Mouse (Mus musculus) embryonic fibroblast, embryonic 13.5 days (primary cell): ENCODE data around the gene Il13ra1. TPM values are rescaled to one million over a fixed set of nuclear protein-coding genes. Genes with fewer than 3 reads are reported as not detected.

Experiments used
- H3K27ac ChIP-seq: 2 replicates; pipeline ENCODE4 v1.5.1; 2012; ENCODE audit warnings: low read length, control low read depth, inconsistent platforms; ENCODE audit not compliant: insufficient read depth
- H3K4me1 ChIP-seq: 2 replicates; pipeline ENCODE4 v1.6.1; 2011; ENCODE audit warnings: low read length; ENCODE audit not compliant: control insufficient read depth, insufficient read depth
- H3K4me3 ChIP-seq: 2 replicates; pipeline ENCODE4 v1.5.1; 2011; ENCODE audit warnings: mild to moderate bottlenecking, control low read depth, low read length; ENCODE audit not compliant: insufficient read depth
- CTCF ChIP-seq: IDR thresholded peaks from 2 replicates; pipeline ENCODE4 v1.5.1; 2011; ENCODE audit warnings: mild to moderate bottlenecking, control low read depth, low read length, moderate library complexity, borderline replicate concordance; ENCODE audit not compliant: insufficient read depth
- POLR2A ChIP-seq: IDR thresholded peaks from 2 replicates; pipeline ENCODE4 v1.6.1; 2011; ENCODE audit warnings: low read depth, mild to moderate bottlenecking, control low read depth, low read length, moderate library complexity
- polyA plus RNA-seq: library from polyadenylated mRNA; stranded (reverse); fragments of >200 nt; gene quantifications from 2 replicates; pipeline ENCODE4 v1.2.4, GENCODE M21; 2011; ENCODE audit warnings: low read depth; ENCODE audit not compliant: missing spikeins, insufficient read length

Il13ra1 gene
- polyA plus RNA-seq, 1 experiment: 58.1 TPM

GRCm38 (mm10) chrX:36129037-36129770 is 17.3 kb downstream of the Il13ra1 start:
- Histone ChIP-seq H3K27ac (peak overlapping the region; percentile 31; the same call in 1 of the 2 replicates), H3K4me3 (no peak overlapping the region), H3K4me1 (no peaks in the 10 kb centered on the region)
- TF ChIP-seq POLR2A: no peak
- TF ChIP-seq CTCF: no peak

GRCm38 (mm10) chrX:36129771-36130108 is 17.8 kb downstream of the Il13ra1 start:
- Histone ChIP-seq H3K4me3 (no peak overlapping the region), H3K4me1 (no peaks in the 10 kb centered on the region), H3K27ac (no peak overlapping the region)
- no peak for TF ChIP-seq POLR2A
- no peak for TF ChIP-seq CTCF

- TF ChIP-seq POLR2A (no peak), CTCF (no peak)
- Histone ChIP-seq H3K27ac (no peak overlapping the region), H3K4me1 (no peaks in the 10 kb centered on the region), H3K4me3 (no peak overlapping the region)
Observed at GRCm38 (mm10) chrX:36136346-36136745, 24.4 kb downstream of the Il13ra1 start.

- H3K4me3 ChIP-seq: no peak overlapping the region
- TF ChIP-seq POLR2A: no peak
- TF ChIP-seq CTCF: no peak
- H3K27ac ChIP-seq: no peak overlapping the region
- H3K4me1 ChIP-seq: no peaks in the 10 kb centered on the region
Observed at GRCm38 (mm10) chrX:36141994-36142639, 30.2 kb downstream of the Il13ra1 start.

GRCm38 (mm10) chrX:36146746-36147145 is 34.8 kb downstream of the Il13ra1 start:
- Histone ChIP-seq H3K27ac (no peak overlapping the region), H3K4me3 (no peak overlapping the region), H3K4me1 (no peaks in the 10 kb centered on the region)
- no peak for TF ChIP-seq POLR2A
- no peak for TF ChIP-seq CTCF

- Histone ChIP-seq H3K4me1 (no peaks in the 10 kb centered on the region), H3K4me3 (no peak overlapping the region), H3K27ac (no peak overlapping the region)
- no peak for TF ChIP-seq CTCF
- no peak for TF ChIP-seq POLR2A
Observed at GRCm38 (mm10) chrX:36150100-36150499, 38.2 kb downstream of the Il13ra1 start.

- TF ChIP-seq POLR2A (no peak), CTCF (no peak)
- Histone ChIP-seq H3K27ac (no peak overlapping the region), H3K4me3 (no peak overlapping the region), H3K4me1 (no peaks in the 10 kb centered on the region)
Observed at GRCm38 (mm10) chrX:36156677-36157076, 44.8 kb downstream of the Il13ra1 start.

GRCm38 (mm10) chrX:36161567-36161966 is 49.7 kb downstream of the Il13ra1 start:
- Histone ChIP-seq H3K4me3 (no peak overlapping the region), H3K4me1 (no peaks in the 10 kb centered on the region), H3K27ac (no peak overlapping the region)
- TF ChIP-seq CTCF (no peak), POLR2A (no peak)

GRCm38 (mm10) chrX:36183625-36184024 is 71.7 kb downstream of the Il13ra1 start:
- Histone ChIP-seq H3K4me1 (no peaks in the 10 kb centered on the region), H3K27ac (no peak overlapping the region), H3K4me3 (no peak overlapping the region)
- no peak for TF ChIP-seq POLR2A
- TF ChIP-seq CTCF: peak; percentile 19; the same call in 1 of the 2 replicates

GRCm38 (mm10) chrX:36186036-36186435 is 74.1 kb downstream of the Il13ra1 start:
- TF ChIP-seq CTCF (no peak), POLR2A (no peak)
- no peaks in the 10 kb centered on the region for H3K4me1 ChIP-seq
- H3K4me3 ChIP-seq: no peak overlapping the region

More at GRCm38 (mm10) chrX:36186036-36186435, 74.1 kb downstream of the Il13ra1 start:
- H3K27ac ChIP-seq: no peak overlapping the region
